Mouse (Mus musculus): ENCODE results near the gene Golm1. TPM values are rescaled to one million over a fixed set of nuclear protein-coding genes. Genes with fewer than 3 reads are reported as not detected.
A peak's percentile ranks its signal among the peaks of the same experiment; 100 is the strongest.
"Not testable (repeated sequence)": the region's sequence is repeated elsewhere in the genome, so short reads cannot be mapped to it uniquely, and the experiment has no call there.

Golm1 gene
- 12.7 and 13.9 TPM in 2 replicates for polyA plus RNA-seq (2011; ENCODE audit: insufficient read depth, insufficient read length, low replicate concordance, missing spikeins)

DNA sequence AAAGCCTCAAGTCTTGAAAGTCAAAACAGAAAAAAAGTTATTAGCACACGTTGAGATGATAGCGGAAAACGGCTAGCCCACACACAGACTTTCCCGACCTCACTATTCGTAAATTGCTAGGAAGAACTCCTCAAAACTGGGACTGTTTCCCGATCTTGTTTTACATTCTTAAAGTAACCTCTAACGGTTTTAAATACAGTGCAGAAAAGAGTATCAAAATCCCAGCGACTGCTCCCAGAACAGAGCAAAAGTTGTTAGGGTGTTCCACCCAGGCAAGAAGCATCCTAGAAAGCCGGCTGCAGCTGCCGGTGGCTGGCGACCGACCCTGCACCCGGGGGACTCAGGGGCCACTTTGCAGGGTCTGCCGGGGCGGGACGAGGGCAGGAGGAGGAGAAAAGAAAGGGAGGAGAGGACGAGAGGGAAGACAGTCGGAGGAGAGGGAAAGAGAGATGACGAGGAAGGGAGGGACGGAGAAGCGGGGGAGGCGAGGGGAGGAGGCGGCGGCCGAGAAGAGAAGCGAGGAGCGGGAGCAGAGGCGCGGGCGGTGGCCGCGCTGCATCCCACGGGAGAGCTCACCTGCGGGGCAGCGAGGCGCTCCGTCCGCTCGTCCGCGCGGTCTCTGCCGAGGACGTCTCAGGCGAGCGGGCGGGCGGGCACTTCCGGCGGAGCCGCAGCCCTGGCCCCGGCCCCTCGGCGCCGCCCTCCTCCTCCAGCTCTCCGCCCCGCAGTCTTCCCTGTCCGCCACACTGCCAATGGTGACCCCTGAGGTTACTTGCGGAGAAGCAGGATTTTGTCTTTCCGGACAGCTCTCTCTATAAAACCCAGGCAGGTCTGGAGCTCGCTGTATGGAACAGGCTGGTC, at the start of gene Golm1:
Golm1 (minus strand) TSS at position 661 of the 861 bp plus-strand sequence.
- TF ChIP-seq POLR2A (IDR thresholded peaks at IDR 0.05; ENCODE audit: borderline replicate concordance, control insufficient read depth, low read depth, low read length), result peak; percentile 70; the same call in 1 of the 2 replicates
- TF ChIP-seq CTCF (IDR thresholded peaks at IDR 0.05; ENCODE audit: control insufficient read depth, insufficient read depth, low read length), result no peak
- Histone ChIP-seq H3K4me1 (ENCODE audit: control insufficient read depth, insufficient read depth, low read length) (peaks cover 6% of the 10 kb centered on the region; the same call in 1 of the 2 replicates), H3K4me3 (replicated peaks; ENCODE audit: control insufficient read depth, low read depth, low read length) (peak within 1 kb of the TSS; percentile 87), H3K27ac (ENCODE audit: control insufficient read depth, insufficient read depth, low read depth, low read length, poor library complexity) (peak within 1 kb of the TSS; percentile 77)
- WGBS, result under 1% methylated on average over 59 of the region's 61 CpGs

DNA sequence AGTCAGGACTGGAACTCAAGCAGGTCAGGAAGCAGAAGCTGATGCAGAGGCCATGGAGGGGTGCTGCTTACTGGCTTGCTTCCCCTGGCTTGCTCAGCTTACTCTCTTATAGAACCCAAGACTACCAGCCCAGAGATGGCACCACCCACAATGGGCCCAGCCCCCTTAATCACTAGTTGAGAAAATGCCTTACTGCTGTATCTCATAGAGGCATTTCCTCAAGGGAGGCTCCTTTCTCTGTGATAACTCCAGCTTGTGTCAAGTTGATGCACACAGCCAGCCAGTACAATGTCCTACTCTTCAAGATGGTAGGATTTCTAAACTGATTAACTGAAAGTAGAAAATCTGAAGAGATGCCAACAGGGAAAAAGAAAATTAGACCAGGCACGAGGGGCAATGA, 46.5 kb upstream of the Golm1 start:
- not testable (repeated sequence) for H3K4me3 ChIP-seq (replicated peaks; ENCODE audit: control insufficient read depth, low read depth, low read length); H3K4me1 ChIP-seq (ENCODE audit: control insufficient read depth, insufficient read depth, low read length); H3K27ac ChIP-seq (ENCODE audit: control insufficient read depth, insufficient read depth, low read depth, low read length, poor library complexity)
- WGBS, result 65% methylated on average over 1 of the region's 1 CpGs

DNA sequence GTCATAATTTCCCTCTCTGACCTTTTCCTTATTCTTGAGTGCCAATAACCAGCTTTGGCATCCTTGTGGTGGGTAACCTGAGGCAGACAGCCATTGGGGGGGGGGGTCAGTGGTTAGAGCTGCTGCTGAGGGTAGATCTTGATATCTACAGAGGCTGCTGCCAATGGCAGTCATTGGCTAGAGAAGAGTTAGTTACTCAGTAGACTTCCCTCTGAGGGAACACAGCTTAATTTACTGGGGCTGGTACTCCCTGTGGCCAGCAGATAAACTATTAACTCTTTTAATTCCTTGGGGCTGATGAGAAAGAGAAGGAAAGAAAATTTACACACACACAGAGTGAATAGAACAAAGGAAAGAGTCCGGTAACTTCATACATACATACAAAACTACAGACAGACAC, 43.9 kb upstream of the Golm1 start:
- no peak for TF ChIP-seq CTCF (IDR thresholded peaks at IDR 0.05; ENCODE audit: control insufficient read depth, insufficient read depth, low read length)
- no peaks in the 10 kb centered on the region for H3K4me1 ChIP-seq (ENCODE audit: control insufficient read depth, insufficient read depth, low read length)
- H3K27ac ChIP-seq (ENCODE audit: control insufficient read depth, insufficient read depth, low read depth, low read length, poor library complexity), result no peak overlapping the region

DNA sequence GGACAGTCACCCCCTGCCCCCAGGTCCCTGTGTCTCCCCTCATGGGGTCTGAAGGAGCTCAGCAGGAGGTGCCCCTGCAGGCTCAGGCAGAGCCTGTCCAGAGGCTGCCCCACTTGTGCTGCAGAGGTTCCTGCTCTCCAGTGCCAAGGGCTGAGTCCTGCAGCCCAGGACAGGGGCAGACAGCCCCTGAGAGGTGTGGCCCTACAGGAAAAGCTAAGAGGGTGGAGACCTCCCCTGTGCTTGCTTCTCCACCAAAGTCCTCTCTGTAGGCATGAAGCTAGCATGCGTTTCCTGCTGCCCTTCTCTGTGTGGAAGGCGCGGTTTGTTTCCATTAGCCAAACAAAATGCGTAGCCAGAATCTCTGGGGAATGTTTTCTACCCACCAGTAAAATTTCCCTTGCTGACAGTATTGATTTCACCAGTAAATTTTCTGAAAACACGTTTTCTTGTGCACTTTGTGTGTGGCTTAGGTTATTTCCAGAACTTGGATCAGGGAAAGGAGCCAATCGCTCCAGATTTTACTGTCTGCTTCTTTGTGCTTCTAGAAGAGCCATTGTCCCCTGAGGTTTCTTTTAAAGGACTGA, 43.3 kb upstream of the Golm1 start:
- not testable (repeated sequence) for H3K4me3 ChIP-seq (replicated peaks; ENCODE audit: control insufficient read depth, low read depth, low read length); H3K27ac ChIP-seq (ENCODE audit: control insufficient read depth, insufficient read depth, low read depth, low read length, poor library complexity); H3K4me1 ChIP-seq (ENCODE audit: control insufficient read depth, insufficient read depth, low read length)
- 15% methylated on average over 6 of the region's 6 CpGs for WGBS

More for the DNA sequence above, 43.9 kb upstream of the Golm1 start:
- 64% methylated on average over 1 of the region's 1 CpGs for WGBS
- H3K4me3 ChIP-seq (replicated peaks; ENCODE audit: control insufficient read depth, low read depth, low read length), result no peak overlapping the region

DNA sequence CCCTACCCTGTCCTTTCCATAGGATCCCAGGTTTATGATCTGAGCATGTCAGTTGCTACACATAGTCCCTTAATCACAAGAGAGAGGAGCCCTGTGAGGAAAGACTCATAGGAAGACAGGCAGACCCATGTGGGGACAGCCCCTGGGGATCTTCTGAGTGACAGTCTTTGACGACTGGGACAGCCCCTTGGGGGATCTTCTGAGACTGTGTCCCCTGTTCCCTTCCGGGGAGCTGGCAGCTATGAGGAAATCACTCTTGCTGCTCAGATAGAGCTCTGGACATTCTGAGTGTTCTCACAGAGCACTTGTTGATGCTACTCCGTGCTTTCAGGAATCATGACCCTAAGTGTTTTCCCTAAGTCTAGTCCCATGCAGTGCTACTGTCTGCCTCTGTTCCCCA, 38.1 kb upstream of the Golm1 start:
- WGBS, result 39% methylated on average over 3 of the region's 3 CpGs
- no peak for TF ChIP-seq CTCF (IDR thresholded peaks at IDR 0.05; ENCODE audit: control insufficient read depth, insufficient read depth, low read length)
- TF ChIP-seq POLR2A (IDR thresholded peaks at IDR 0.05; ENCODE audit: borderline replicate concordance, control insufficient read depth, low read depth, low read length), result no peak
- no peaks in the 10 kb centered on the region for H3K4me1 ChIP-seq (ENCODE audit: control insufficient read depth, insufficient read depth, low read length)
- no peak overlapping the region for H3K4me3 ChIP-seq (replicated peaks; ENCODE audit: control insufficient read depth, low read depth, low read length)
- no peak overlapping the region for H3K27ac ChIP-seq (ENCODE audit: control insufficient read depth, insufficient read depth, low read depth, low read length, poor library complexity)

DNA sequence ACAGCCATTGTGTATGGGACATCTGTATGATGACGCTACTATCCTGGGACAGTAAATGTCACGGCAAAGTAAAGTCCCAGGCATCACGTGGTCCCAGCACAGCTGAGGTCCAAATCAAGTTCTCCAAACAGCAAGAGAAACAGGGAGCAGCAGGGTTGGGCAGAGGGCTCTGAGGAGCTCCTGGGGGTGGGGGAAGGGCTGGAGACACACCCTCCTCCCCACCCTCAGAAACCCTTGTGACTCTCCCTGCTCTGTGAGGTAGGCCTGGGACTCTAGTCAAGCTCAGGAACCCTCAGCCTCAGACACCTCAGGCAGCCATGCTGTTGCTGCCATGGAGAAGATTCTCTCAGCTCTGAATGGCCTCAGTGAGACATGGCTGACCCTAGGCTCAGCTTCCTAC, 36.4 kb upstream of the Golm1 start, which contains the start of gene Spata31d1b:
Spata31d1b (plus strand) TSS at position 301 of the 400 bp plus-strand sequence.
- not testable (repeated sequence) for H3K27ac ChIP-seq (ENCODE audit: control insufficient read depth, insufficient read depth, low read depth, low read length, poor library complexity); H3K4me3 ChIP-seq (replicated peaks; ENCODE audit: control insufficient read depth, low read depth, low read length); H3K4me1 ChIP-seq (ENCODE audit: control insufficient read depth, insufficient read depth, low read length)
- 72% methylated on average over 3 of the region's 3 CpGs for WGBS

DNA sequence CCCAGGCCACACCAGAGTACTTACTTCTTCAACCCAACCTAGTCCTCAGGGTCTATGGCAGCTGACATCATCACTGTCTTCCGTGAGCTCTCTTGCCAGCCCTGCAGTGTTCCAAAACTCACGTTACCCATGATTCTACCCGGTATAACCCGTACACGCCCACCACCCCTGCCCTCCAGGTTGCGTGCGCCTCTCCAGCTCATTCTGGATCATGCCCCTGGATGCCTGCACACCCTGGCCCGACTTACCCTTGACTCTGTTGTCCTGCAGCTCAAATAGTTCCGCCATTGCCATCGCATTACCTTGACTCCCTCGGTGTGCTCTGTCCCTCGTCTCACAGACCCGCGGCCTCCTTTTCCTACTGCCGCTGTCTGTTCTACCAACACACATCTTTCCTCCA, 34.6 kb upstream of the Golm1 start, which contains the start of gene Spata31d1a:
Spata31d1a (minus strand) TSS at position 101 of the 400 bp plus-strand sequence.
- 86% methylated on average over 15 of the region's 15 CpGs for WGBS
- TF ChIP-seq CTCF (IDR thresholded peaks at IDR 0.05; ENCODE audit: control insufficient read depth, insufficient read depth, low read length), result no peak
- no peak for TF ChIP-seq POLR2A (IDR thresholded peaks at IDR 0.05; ENCODE audit: borderline replicate concordance, control insufficient read depth, low read depth, low read length)
- no peak within 1 kb of the TSS for H3K27ac ChIP-seq (ENCODE audit: control insufficient read depth, insufficient read depth, low read depth, low read length, poor library complexity)
- H3K4me1 ChIP-seq (ENCODE audit: control insufficient read depth, insufficient read depth, low read length), result no peaks in the 10 kb centered on the region
- no peak within 1 kb of the TSS for H3K4me3 ChIP-seq (replicated peaks; ENCODE audit: control insufficient read depth, low read depth, low read length)

DNA sequence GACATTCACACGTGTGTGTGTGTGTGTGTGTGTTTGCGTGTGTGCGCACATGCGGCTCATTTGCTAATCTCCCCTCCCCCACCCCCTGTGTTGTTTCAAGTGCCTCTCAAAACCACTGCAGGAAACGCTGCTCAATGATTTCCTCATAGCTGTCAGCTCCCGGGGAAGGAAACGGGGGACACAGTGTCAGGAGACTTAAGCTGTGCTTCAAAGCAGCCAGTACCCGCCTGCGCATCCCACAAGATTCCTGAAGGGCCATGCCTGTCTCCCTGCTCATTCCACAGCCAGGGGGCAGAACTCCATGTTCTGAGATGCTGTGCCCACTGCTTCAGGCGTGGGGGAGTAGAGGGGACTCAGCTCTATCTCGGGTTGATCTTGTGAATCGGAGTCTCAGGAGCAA, 29.0 kb upstream of the Golm1 start:
- Histone ChIP-seq H3K4me1 (ENCODE audit: control insufficient read depth, insufficient read depth, low read length) (no peaks in the 10 kb centered on the region; the same call in 1 of the 2 replicates), H3K4me3 (replicated peaks; ENCODE audit: control insufficient read depth, low read depth, low read length) (peak overlapping the region; percentile 49), H3K27ac (ENCODE audit: control insufficient read depth, insufficient read depth, low read depth, low read length, poor library complexity) (no peak overlapping the region)
- WGBS, result 8% methylated on average over 12 of the region's 12 CpGs
- no peak for TF ChIP-seq POLR2A (IDR thresholded peaks at IDR 0.05; ENCODE audit: borderline replicate concordance, control insufficient read depth, low read depth, low read length)
- no peak for TF ChIP-seq CTCF (IDR thresholded peaks at IDR 0.05; ENCODE audit: control insufficient read depth, insufficient read depth, low read length)

DNA sequence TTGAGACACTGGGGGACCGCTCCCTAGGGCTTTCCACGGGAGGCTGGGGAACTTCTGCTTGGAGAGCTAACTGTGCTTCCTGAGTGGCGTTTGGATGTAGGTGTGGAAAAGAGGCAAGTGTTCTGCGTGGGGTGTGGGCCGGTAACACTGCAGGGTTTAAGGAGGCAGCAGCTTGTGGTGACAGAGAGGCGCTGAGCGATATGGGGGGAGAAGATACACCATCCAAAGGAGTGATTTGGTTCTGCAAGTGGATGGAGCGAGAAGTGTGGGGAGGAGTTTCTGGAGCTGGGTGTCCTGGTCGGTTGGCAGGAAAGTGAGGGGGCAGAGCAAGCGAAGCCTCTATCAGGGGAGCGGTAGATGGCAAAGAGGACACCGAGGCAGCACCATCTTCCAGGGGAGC, 27.9 kb upstream of the Golm1 start:
- TF ChIP-seq CTCF (IDR thresholded peaks at IDR 0.05; ENCODE audit: control insufficient read depth, insufficient read depth, low read length) (no peak), POLR2A (IDR thresholded peaks at IDR 0.05; ENCODE audit: borderline replicate concordance, control insufficient read depth, low read depth, low read length) (no peak)
- Histone ChIP-seq H3K4me1 (ENCODE audit: control insufficient read depth, insufficient read depth, low read length) (no peaks in the 10 kb centered on the region; the same call in 1 of the 2 replicates), H3K4me3 (replicated peaks; ENCODE audit: control insufficient read depth, low read depth, low read length) (no peak overlapping the region), H3K27ac (ENCODE audit: control insufficient read depth, insufficient read depth, low read depth, low read length, poor library complexity) (no peak overlapping the region)
- WGBS, result 70% methylated on average over 12 of the region's 12 CpGs

DNA sequence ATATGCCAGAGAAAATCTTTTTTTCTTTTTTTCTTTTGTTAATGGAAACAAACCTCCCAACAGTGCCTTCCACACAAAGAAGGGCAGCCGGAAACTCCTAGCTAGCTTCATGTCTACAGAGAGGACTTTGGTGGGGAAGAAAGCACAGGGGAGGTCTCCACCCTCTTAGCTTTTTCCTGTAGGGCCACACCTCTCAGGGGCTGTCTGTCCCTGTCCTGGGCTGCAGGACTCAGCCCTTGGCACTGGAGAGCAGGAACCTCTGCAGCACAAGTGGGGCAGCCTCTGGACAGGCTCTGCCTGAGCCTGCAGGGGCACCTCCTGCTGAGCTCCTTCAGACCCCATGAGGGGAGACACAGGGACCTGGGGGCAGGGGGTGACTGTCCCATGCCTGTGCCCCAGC, 24.5 kb upstream of the Golm1 start:
- not testable (repeated sequence) for H3K4me3 ChIP-seq (replicated peaks; ENCODE audit: control insufficient read depth, low read depth, low read length); H3K27ac ChIP-seq (ENCODE audit: control insufficient read depth, insufficient read depth, low read depth, low read length, poor library complexity); H3K4me1 ChIP-seq (ENCODE audit: control insufficient read depth, insufficient read depth, low read length)
- WGBS, result 87% methylated on average over 1 of the region's 1 CpGs
